Mouse (Mus musculus): ENCODE data around the gene Cope.

Gene Cope

GRCm38 (mm10) chr8:70347860-70348420 lies 45.6 kb downstream of the Cope start:
- no peak for DNase-seq (ENCODE audit: low spot score in 2 of 2)

GRCm38 (mm10) chr8:70351035-70351999 lies 49.0 kb downstream of the Cope start:
- no peak for DNase-seq (ENCODE audit: low spot score in 2 of 2)

GRCm38 (mm10) chr8:70352000-70352384 lies 49.7 kb downstream of the Cope start:
- DNase-seq (ENCODE audit: low spot score in 2 of 2): no peak

- peak in 1 of 2 experiments; percentile 51 for DNase-seq (ENCODE audit: low spot score in 2 of 2)
Measured at GRCm38 (mm10) chr8:70352657-70353151, 50.4 kb downstream of the Cope start.

- DNase-seq (ENCODE audit: low spot score in 2 of 2): peak; percentile 99 to 100
Measured at GRCm38 (mm10) chr8:70353194-70353817, 51.0 kb downstream of the Cope start, which contains the start of gene Upf1. Gene Upf1 (minus strand): TSS chr8:70353278.

GRCm38 (mm10) chr8:70354004-70354403 lies 51.7 kb downstream of the Cope start:
- DNase-seq (ENCODE audit: low spot score in 2 of 2): no peak

GRCm38 (mm10) chr8:70356111-70356510 lies 53.8 kb downstream of the Cope start:
- no peak for DNase-seq (ENCODE audit: low spot score in 2 of 2)

GRCm38 (mm10) chr8:70359411-70359810 lies 57.1 kb downstream of the Cope start:
- no peak for DNase-seq (ENCODE audit: low spot score in 2 of 2)

- no peak for DNase-seq (ENCODE audit: low spot score in 2 of 2)
Measured at GRCm38 (mm10) chr8:70360769-70361168, 58.5 kb downstream of the Cope start.

- no peak for DNase-seq (ENCODE audit: low spot score in 2 of 2)
Measured at GRCm38 (mm10) chr8:70361484-70362032, 59.2 kb downstream of the Cope start.

Measured in thymus, postnatal 10 days (tissue).